Mouse (Mus musculus): Measurements from ENCODE around the gene Inpp5e.

Gene Inpp5e

DNA sequence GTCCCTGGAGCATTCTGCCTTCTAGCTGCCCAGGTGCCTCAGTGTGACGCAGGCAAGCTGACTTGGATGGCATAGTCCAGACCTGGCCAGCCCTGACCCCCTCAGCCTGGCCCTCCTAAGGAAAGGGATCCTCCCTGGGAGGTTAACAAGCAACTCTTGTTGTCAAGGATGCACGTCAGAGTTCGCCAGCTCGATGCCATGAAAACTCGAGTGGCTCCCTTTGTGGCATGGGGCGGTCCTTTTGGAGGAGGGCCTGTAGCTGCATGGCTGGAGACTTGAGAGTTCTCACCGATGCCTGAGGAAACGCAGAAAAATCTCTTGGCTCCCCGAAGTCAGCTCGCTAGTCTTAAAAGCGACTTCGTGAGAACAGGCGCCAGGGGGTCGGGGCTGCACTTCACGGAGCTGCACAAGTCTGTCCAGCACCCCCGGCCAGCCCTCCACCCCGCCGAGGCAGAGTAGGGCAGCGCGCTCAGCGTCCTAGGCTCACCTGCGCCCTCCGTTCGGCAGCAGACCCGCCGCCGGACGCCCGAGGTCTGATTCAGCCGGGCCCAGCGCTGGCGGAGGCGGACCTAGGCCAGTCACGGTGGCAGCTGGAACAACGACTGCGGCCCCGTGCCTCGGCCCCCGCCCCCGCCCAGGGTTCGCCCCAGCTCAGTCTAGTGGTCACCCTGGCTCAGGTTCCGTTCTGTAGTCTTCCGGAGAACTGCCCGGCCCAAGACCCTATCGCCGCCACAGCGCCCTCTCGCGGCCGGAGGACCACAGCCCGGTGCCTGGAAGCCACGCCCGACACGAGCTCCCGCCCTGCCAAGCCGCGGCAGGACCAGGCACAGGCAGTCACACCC is at the start of gene Inpp5e:
Gene Inpp5e, minus strand, starts transcription at position 689 of the 842 bp plus-strand sequence.
- DNase-seq (ENCODE audit: low spot score): peak; percentile 91

- no peak for DNase-seq (ENCODE audit: low spot score)
These were observed 49.6 kb upstream of the Inpp5e start for GRCm38 (mm10) chr2:26458402-26459124.

DNA sequence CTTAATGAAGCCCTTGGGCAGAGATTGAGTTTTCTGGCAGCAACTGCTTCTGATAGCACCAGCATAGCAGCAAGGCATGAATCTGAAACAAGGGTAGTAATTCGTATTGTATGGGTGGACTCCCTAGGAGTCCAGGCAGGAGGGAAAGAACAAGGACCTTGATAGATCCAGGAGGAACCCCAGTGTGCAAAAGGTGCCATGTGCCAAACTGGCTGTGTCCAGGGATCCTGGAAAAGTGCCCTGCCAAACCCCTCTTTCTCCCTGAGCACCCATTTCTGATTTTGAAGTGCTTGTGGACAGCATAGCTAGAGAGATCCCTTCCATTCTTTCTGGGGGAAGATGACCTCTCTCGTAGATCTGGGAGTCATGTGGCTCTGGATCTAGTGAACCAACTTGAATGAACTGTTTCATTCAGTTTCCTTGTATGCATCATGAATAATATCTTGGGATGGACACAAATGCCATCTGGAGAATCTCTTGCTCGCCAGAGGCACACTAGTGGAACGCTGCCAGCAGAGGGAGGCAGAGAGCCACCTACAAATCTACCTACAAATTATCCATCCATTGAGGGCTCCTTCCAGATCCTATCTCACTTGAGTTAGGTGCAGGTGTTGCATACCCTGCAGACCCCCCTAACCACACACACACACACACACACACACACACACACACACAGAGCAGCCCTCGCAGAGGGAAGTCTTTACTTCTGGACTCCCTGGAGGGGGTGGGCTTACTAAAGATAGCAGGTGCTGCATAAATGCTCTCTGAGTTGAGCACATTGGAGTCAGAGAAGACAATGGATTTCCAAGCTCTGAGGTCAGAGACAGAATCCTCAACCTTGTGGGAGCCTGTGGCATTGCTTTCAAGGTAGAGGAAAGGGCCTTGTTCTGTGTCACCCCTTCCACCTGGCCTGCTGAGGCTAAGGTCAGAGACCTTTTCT is 40.4 kb upstream of the Inpp5e start:
- no peak for DNase-seq (ENCODE audit: low spot score)

DNA sequence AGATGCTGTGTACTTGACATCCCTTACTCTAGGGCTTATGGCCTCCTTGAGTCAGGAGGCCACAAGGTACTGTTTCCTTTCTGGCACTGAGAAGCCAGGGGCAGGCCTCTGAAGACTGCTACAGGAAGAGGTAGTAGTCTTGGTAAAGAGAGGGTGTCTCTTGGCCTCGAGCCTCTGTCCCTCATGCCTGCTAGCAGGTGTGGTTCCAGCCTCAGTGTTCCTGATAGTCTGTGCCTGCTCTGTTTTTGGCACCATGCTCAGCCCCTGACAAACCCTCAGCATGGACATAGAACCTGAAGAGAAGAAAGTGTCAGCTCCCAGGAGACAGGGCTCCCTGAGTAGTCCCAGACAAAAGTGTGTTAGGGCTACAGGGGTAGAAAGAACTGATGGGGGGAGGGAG is 38.4 kb upstream of the Inpp5e start:
- no peak for DNase-seq (ENCODE audit: low spot score)

DNA sequence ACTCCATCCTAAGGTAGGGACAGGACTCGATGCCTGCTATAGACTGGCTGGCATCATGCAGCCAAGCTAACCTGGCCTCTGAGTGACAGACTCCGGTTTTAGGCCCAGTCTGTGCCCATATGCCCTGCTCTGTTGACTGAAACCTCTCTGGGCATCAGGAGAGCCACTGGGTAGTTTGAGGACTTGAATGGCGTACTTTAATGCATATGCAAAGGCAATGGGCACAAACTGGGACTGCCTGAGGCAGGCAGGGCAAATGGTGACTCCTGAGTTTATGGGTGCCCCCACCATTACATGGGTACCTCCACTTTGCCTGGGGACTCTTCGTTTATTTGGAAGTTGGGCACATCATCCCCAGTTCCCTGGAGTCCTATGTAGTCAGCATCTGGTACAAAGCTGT is 37.7 kb upstream of the Inpp5e start:
- no peak for DNase-seq (ENCODE audit: low spot score)

DNA sequence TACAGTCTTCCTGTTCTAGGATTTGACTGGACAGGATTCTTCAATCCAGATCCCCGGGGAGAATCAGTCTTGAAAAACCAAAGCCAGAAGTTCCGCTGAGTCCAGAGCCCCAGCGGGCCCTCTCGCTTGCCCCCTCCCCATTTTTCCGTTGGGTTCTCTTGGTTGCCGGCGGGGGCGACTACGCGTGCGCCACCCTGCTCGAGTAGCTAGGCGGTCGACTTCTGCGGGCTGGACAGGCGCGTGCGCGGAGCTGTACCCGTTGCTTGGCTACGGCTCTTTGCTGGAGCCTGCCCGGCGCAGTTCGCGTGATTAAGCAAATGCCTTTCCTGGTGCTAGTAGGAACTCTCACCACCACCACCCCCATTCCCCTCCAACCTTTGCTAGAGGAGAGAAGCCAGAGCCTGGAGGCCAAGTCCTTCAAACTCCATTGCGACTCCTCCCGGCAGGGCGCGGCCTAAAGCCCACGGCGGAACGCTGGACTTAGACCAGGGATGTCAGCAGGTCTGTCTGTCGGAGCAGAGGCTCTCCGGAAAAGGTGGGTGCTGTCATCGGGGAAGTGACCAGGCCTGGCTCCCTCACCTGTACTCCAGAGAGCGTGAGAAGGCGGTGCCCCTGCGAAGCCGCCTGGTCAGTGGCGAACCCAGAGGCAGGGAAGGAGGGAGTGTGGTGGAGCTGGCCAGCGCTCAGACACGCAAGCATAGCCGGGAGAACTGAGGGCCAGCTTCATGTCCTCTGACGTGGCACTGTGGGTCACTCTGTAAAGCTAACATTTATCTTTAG is 36.9 kb upstream of the Inpp5e start:
- DNase-seq (ENCODE audit: low spot score): peak; percentile 90

DNA sequence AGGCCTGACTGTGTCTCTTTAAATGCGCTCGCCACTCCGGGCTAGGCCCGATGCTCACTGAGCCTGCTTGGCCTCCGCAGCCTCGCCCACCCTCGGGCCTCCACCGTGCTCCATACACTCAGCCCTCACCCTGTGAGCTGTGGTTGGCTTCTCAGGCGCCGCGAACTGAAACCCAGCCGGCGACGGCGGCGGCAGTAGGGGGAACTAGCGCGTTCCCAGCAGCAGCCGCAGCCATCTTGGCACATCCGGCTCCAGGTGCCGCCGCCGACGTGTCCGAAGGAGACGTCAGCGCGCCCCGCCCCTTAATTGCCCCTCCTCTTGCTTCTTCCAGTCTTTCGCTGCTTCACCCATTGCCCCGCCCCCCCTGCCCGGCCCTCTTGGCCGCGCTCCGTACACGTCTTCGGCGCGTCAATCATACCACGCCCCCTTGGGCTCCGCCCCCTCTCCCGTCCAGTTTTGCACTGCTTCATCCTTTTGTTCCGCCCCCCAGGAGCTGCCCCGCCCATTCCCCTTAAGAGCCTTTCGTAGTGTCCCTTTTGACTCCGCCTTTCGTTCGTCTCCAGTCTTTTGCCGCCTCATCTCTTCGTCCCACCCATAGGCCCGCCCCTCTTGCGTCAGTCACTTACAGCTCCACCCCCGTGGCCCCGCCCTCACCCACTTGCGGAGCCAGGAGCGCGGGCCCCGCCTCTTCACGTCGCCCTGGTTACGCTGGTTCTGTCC is 36.1 kb upstream of the Inpp5e start, which contains the start of gene Sec16a:
Gene Sec16a, minus strand, starts transcription at position 271 of the 720 bp plus-strand sequence.
- peak; percentile 99 for DNase-seq (ENCODE audit: low spot score)

DNA sequence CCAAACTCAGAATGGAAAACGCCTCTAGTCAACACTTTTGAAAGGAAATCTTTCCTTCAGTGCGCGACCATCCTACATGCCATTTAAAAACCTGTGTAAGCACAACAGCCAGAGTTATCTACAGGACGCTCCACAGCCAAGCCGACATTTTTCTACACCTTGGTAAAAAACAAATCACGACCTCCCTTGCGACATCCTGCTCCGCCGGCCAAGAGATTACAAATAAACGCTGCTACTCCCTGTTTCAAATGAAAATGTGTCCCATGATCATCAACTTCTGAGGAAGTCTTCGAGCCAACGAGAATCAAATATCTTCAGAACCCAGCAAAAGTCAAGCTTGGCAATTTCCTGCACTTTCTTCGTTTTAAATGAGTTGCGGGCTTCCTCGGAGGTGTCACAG is 35.4 kb upstream of the Inpp5e start:
- DNase-seq (ENCODE audit: low spot score): no peak

- DNase-seq (ENCODE audit: low spot score): no peak
These were observed 34.9 kb upstream of the Inpp5e start for GRCm38 (mm10) chr2:26443876-26444275.

DNA sequence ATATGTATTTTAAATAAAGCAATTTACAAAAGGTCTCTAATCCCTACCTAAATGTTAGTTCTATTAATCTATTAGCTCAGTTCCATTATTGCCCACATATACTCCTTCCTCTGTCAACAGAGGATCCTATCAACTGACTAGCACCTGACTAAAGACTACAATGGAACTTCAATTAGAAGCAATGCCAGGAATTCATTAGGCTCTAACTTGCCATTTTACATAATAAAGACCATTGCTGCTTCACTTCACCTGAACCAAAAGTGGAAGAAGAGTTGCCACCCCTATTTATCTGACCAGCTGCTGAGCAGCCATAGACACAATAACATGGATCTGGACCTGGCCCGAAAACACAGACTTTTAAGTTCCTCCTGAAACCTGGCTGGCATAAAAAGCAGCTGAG is 33.8 kb upstream of the Inpp5e start:
- no peak for DNase-seq (ENCODE audit: low spot score)

DNA sequence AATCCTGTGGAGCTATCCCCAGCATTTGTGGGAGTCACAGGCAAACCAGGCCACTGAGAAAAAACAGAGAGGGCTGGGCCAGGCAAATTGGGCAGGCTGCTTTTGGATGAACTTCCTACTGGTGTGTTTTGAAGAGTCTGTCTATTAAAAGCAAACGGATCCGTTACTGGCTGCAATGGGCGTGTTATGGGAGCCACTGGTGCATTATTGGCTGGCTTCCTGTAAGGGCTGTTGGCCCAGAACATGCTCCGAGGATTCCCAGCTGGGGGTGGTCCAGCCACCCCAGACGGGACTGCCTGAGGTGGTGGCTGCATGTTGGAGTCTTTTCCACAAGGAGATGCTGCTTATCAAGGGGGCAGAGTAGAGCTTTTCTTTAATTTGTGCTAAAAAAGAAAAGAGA is 32.7 kb upstream of the Inpp5e start:
- no peak for DNase-seq (ENCODE audit: low spot score)

DNA sequence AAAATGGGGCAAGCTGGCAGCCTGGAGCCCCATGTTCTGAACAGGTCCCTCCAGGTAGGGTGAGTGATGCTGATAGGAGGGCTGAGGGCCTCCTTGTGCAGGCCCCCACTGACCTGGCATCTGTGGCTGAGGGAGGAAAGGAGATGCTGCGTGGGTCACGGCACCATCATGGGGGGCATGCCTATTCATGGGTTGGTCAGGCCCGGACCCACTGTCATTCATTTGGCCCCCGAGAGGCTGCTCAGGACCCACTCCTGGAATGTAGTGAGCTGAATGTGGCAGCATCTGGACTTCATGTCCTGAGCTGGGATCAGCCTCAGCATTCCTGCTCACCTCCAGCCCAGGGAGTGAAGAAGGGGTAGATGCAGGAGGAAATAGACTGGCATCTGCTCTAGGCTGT is 32.3 kb upstream of the Inpp5e start:
- DNase-seq (ENCODE audit: low spot score): no peak

- no peak for DNase-seq (ENCODE audit: low spot score)
These were observed 30.7 kb upstream of the Inpp5e start for GRCm38 (mm10) chr2:26439671-26440070.

DNA sequence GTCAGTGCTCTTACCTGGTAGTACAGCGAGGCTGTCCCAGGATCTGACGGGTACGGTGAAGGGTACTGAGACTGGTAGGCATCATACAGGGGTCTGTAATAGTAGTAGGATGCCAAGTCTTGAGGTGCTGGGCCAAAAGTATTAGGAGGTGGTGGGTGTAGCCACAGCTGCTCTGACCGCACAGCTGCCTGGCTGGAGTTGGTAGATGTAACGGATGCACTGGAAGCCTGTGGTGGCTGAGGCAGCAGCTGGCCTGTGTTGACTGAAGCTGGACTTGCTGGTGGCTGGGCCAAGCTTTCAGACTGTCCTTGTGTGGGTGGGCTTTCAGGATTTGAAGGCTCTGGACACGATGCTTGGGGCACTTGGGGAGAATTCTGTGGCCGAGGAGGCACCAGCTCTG is 29.4 kb upstream of the Inpp5e start:
- DNase-seq (ENCODE audit: low spot score): no peak

DNA sequence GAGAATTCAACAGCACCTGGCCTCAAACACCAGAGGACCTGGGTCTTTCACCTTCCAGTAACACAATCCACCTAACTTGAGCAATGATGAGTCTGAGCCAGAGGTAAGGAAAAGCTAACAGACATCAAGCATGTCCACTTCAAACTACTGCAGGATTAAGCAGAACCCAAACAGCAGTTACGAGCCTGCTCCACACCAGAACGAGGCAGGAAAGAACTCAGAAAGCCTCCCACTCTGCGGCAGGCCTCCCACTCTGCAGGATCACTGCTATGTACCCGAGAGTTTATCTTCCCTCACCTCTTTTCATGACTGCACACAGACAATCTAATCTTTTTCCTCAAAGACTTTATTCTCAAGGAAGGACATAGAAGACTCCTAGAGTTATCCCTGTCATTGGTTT is 28.2 kb upstream of the Inpp5e start:
- no peak for DNase-seq (ENCODE audit: low spot score)

DNA sequence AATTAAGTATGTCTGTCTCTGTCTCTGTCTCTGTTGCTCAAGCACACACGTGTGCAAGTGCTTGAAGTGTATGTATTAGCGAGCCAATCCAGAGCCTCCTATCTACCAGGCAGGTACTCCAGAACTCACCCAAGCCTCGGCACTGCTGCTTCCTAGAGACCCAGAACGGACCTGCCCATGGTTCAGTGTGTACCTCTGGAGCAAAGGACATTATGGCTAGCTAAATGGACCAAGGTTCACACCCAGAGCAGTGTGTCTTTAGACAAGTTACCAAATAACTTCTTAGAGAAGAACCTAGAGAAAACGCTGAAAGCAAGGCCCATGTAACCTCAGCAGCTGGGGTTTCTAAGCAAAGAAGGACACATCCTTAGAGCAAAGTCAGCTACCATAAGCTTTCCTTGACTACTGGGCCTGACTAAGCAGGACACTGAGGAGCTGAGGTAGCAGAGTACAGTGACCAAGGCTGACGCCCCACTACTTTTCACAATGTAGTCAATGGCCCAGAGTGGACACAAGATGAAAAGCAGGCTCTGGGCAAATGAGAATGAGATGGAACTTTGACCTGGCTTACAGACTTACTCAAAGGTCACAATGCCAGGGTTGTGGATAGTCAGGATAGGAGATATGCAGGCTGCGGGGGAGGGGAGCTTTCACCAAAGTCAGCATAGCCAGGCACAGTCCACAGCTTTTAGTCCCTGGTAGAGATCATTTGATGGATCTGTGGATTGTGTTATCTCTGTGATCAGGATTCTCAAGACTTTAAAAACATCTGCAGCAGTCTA is 26.0 kb upstream of the Inpp5e start:
- no peak for DNase-seq (ENCODE audit: low spot score)

GRCm38 (mm10) chr2:26429851-26430250 is 20.8 kb upstream of the Inpp5e start:
- no peak for DNase-seq (ENCODE audit: low spot score)

- DNase-seq (ENCODE audit: low spot score): no peak
These were observed 15.5 kb upstream of the Inpp5e start for GRCm38 (mm10) chr2:26424541-26424940.

DNA sequence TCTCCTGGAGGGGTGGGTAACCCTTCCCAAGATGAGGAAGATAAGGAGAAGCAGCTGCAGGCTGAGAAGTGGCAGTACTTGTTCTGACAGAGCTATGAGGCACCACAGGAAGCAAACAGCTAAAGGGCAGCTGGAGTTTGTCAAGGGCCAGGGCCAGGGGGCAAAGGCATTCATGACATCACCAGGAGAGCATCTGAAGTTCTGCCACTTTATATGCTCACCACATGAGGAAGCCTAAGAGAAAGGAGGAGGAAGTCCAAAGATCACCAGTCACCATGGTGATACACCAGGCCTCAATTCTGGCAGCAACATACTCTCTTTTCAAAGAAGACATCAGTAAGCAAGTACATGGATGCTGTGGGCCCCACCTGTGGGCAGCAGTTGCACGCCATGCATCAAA is 14.1 kb upstream of the Inpp5e start:
- DNase-seq (ENCODE audit: low spot score): no peak

DNA sequence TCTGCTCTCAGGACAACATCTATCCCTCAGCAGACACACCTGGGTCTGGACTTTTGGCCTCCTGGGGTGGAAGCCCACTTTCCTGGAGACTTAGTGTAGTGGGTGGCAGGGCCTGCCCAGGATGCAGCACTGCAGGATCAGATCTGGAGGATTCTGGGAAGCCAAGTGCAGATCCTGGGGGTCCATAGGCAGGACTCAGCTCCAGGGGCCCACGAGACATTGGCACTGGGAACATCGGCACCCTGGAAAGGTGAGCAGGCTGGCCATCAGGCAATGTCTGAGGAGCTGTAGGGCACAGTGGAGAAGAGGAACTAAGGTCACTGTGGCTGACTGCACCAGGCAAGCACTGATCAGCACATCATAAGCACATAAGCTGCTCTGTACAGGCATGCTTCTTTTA is 13.0 kb upstream of the Inpp5e start:
- no peak for DNase-seq (ENCODE audit: low spot score)
